Mouse (Mus musculus): ENCODE measurements at regions not wholly inside any gene's neighbourhood (a gene's known extent, or its start where the extent isn't known, plus 50 kb on each side); places are given as distances from the start of the nearest gene placed in this dataset.

GRCm38 (mm10) chr2:61341254-61341653 lies 237.1 kb upstream of the Tank start:
- DNase-seq (ENCODE audit: low spot score): no peak
- Histone ChIP-seq H3K9me3 (replicated peaks) (no peaks in the 10 kb centered on the region), H3K36me3 (replicated peaks) (no peaks in the 10 kb centered on the region), H3K4me3 (ENCODE audit: low read depth, low read length) (no peak overlapping the region), H3K4me1 (ENCODE audit: insufficient read depth, low read depth, low read length) (no peaks in the 10 kb centered on the region), H3K27me3 (ENCODE audit: insufficient read depth, low read length) (peaks cover 2% of the 10 kb centered on the region; the same call in 1 of the 2 replicates)
- no peak for TF ChIP-seq TAL1 (conservative IDR thresholded peaks at IDR 0.05; ENCODE audit: low read depth, low read length)
- no peak for TF ChIP-seq POLR2AphosphoS5 (IDR thresholded peaks at IDR 0.05; ENCODE audit: insufficient replicate concordance, low read depth, low read length)
- no peak for TF ChIP-seq GATA2 (IDR thresholded peaks at IDR 0.05; ENCODE audit: borderline replicate concordance, low read depth, low read length)
- TF ChIP-seq CTCF (IDR thresholded peaks at IDR 0.05; ENCODE audit: low read depth, low read length): no peak
- TF ChIP-seq GATA1 (IDR thresholded peaks at IDR 0.05; ENCODE audit: borderline replicate concordance, low read length): no peak
- no peak for ATAC-seq (ENCODE audit: extremely low read depth, insufficient number of reproducible peaks, low FRiP score, poor library complexity, severe bottlenecking)

- TF ChIP-seq TAL1 (conservative IDR thresholded peaks at IDR 0.05; ENCODE audit: low read depth, low read length): no peak
- no peak for TF ChIP-seq POLR2AphosphoS5 (IDR thresholded peaks at IDR 0.05; ENCODE audit: insufficient replicate concordance, low read depth, low read length)
- no peak for TF ChIP-seq GATA2 (IDR thresholded peaks at IDR 0.05; ENCODE audit: borderline replicate concordance, low read depth, low read length)
- TF ChIP-seq GATA1 (IDR thresholded peaks at IDR 0.05; ENCODE audit: borderline replicate concordance, low read length): no peak
- no peak for TF ChIP-seq CTCF (IDR thresholded peaks at IDR 0.05; ENCODE audit: low read depth, low read length)
- Histone ChIP-seq H3K4me3 (ENCODE audit: low read depth, low read length) (no peak overlapping the region), H3K4me1 (ENCODE audit: insufficient read depth, low read depth, low read length) (no peaks in the 10 kb centered on the region), H3K27me3 (ENCODE audit: insufficient read depth, low read length) (peaks cover 9% of the 10 kb centered on the region), H3K36me3 (replicated peaks) (no peaks in the 10 kb centered on the region), H3K9me3 (replicated peaks) (no peaks in the 10 kb centered on the region)
- ATAC-seq (ENCODE audit: extremely low read depth, insufficient number of reproducible peaks, low FRiP score, poor library complexity, severe bottlenecking) (no peak), DNase-seq (ENCODE audit: low spot score) (no peak)
These were observed 259.2 kb upstream of the Tank start for GRCm38 (mm10) chr2:61319226-61319625.

GRCm38 (mm10) chr2:61310405-61310804 lies 268.0 kb upstream of the Tank start:
- TF ChIP-seq TAL1 (conservative IDR thresholded peaks at IDR 0.05; ENCODE audit: low read depth, low read length): no peak
- no peak for TF ChIP-seq CTCF (IDR thresholded peaks at IDR 0.05; ENCODE audit: low read depth, low read length)
- no peak for TF ChIP-seq GATA1 (IDR thresholded peaks at IDR 0.05; ENCODE audit: borderline replicate concordance, low read length)
- no peak for TF ChIP-seq GATA2 (IDR thresholded peaks at IDR 0.05; ENCODE audit: borderline replicate concordance, low read depth, low read length)
- TF ChIP-seq POLR2AphosphoS5 (IDR thresholded peaks at IDR 0.05; ENCODE audit: insufficient replicate concordance, low read depth, low read length): no peak
- H3K4me3 ChIP-seq (ENCODE audit: low read depth, low read length): no peak overlapping the region
- no peak for ATAC-seq (ENCODE audit: extremely low read depth, insufficient number of reproducible peaks, low FRiP score, poor library complexity, severe bottlenecking)
- no peaks in the 10 kb centered on the region for H3K4me1 ChIP-seq (ENCODE audit: insufficient read depth, low read depth, low read length)
- H3K27me3 ChIP-seq (ENCODE audit: insufficient read depth, low read length): peaks cover 4% of the 10 kb centered on the region; the same call in 1 of the 2 replicates
- DNase-seq (ENCODE audit: low spot score): no peak
- H3K9me3 ChIP-seq (replicated peaks): no peaks in the 10 kb centered on the region
- no peaks in the 10 kb centered on the region for H3K36me3 ChIP-seq (replicated peaks)

- no peaks in the 10 kb centered on the region for H3K36me3 ChIP-seq (replicated peaks)
These were observed 269.2 kb upstream of the Tank start for GRCm38 (mm10) chr2:61309219-61309618.

GRCm38 (mm10) chr2:61297135-61297534 lies 281.2 kb upstream of the Tank start:
- Histone ChIP-seq H3K36me3 (replicated peaks) (no peaks in the 10 kb centered on the region), H3K4me3 (ENCODE audit: low read depth, low read length) (no peak overlapping the region), H3K9me3 (replicated peaks) (no peaks in the 10 kb centered on the region), H3K4me1 (ENCODE audit: insufficient read depth, low read depth, low read length) (no peaks in the 10 kb centered on the region), H3K27me3 (ENCODE audit: insufficient read depth, low read length) (peaks cover 4% of the 10 kb centered on the region)
- no peak for TF ChIP-seq GATA1 (IDR thresholded peaks at IDR 0.05; ENCODE audit: borderline replicate concordance, low read length)
- no peak for TF ChIP-seq CTCF (IDR thresholded peaks at IDR 0.05; ENCODE audit: low read depth, low read length)
- no peak for TF ChIP-seq TAL1 (conservative IDR thresholded peaks at IDR 0.05; ENCODE audit: low read depth, low read length)
- no peak for TF ChIP-seq GATA2 (IDR thresholded peaks at IDR 0.05; ENCODE audit: borderline replicate concordance, low read depth, low read length)
- TF ChIP-seq POLR2AphosphoS5 (IDR thresholded peaks at IDR 0.05; ENCODE audit: insufficient replicate concordance, low read depth, low read length): no peak
- ATAC-seq (ENCODE audit: extremely low read depth, insufficient number of reproducible peaks, low FRiP score, poor library complexity, severe bottlenecking) (no peak), DNase-seq (ENCODE audit: low spot score) (no peak)

More at GRCm38 (mm10) chr2:61309219-61309618, 269.2 kb upstream of the Tank start:
- no peak for DNase-seq (ENCODE audit: low spot score)
- Histone ChIP-seq H3K4me1 (ENCODE audit: insufficient read depth, low read depth, low read length) (no peaks in the 10 kb centered on the region), H3K9me3 (replicated peaks) (no peaks in the 10 kb centered on the region), H3K27me3 (ENCODE audit: insufficient read depth, low read length) (no peaks in the 10 kb centered on the region), H3K4me3 (ENCODE audit: low read depth, low read length) (no peak overlapping the region)
- no peak for TF ChIP-seq CTCF (IDR thresholded peaks at IDR 0.05; ENCODE audit: low read depth, low read length)
- TF ChIP-seq GATA1 (IDR thresholded peaks at IDR 0.05; ENCODE audit: borderline replicate concordance, low read length): no peak
- TF ChIP-seq TAL1 (conservative IDR thresholded peaks at IDR 0.05; ENCODE audit: low read depth, low read length): no peak
- no peak for TF ChIP-seq GATA2 (IDR thresholded peaks at IDR 0.05; ENCODE audit: borderline replicate concordance, low read depth, low read length)
- no peak for TF ChIP-seq POLR2AphosphoS5 (IDR thresholded peaks at IDR 0.05; ENCODE audit: insufficient replicate concordance, low read depth, low read length)
- ATAC-seq (ENCODE audit: extremely low read depth, insufficient number of reproducible peaks, low FRiP score, poor library complexity, severe bottlenecking): no peak

GRCm38 (mm10) chr2:61296606-61297005 lies 281.8 kb upstream of the Tank start:
- DNase-seq (ENCODE audit: low spot score) (no peak), ATAC-seq (ENCODE audit: extremely low read depth, insufficient number of reproducible peaks, low FRiP score, poor library complexity, severe bottlenecking) (no peak)
- TF ChIP-seq TAL1 (conservative IDR thresholded peaks at IDR 0.05; ENCODE audit: low read depth, low read length) (no peak), CTCF (IDR thresholded peaks at IDR 0.05; ENCODE audit: low read depth, low read length) (no peak), GATA2 (IDR thresholded peaks at IDR 0.05; ENCODE audit: borderline replicate concordance, low read depth, low read length) (no peak), POLR2AphosphoS5 (IDR thresholded peaks at IDR 0.05; ENCODE audit: insufficient replicate concordance, low read depth, low read length) (no peak), GATA1 (IDR thresholded peaks at IDR 0.05; ENCODE audit: borderline replicate concordance, low read length) (no peak)
- no peaks in the 10 kb centered on the region for H3K4me1 ChIP-seq (ENCODE audit: insufficient read depth, low read depth, low read length)
- no peaks in the 10 kb centered on the region for H3K36me3 ChIP-seq (replicated peaks)
- H3K4me3 ChIP-seq (ENCODE audit: low read depth, low read length): no peak overlapping the region
- peaks cover 4% of the 10 kb centered on the region for H3K27me3 ChIP-seq (ENCODE audit: insufficient read depth, low read length)
- no peaks in the 10 kb centered on the region for H3K9me3 ChIP-seq (replicated peaks)
